Mouse (Mus musculus): ENCODE measurements around the gene Slc15a2. TPM values are rescaled to one million over a fixed set of nuclear protein-coding genes. Genes with fewer than 3 reads are reported as not detected.

The Slc15a2 gene
- polyA plus RNA-seq, 1 experiment from 2014 or later = 56.0 TPM

DNA sequence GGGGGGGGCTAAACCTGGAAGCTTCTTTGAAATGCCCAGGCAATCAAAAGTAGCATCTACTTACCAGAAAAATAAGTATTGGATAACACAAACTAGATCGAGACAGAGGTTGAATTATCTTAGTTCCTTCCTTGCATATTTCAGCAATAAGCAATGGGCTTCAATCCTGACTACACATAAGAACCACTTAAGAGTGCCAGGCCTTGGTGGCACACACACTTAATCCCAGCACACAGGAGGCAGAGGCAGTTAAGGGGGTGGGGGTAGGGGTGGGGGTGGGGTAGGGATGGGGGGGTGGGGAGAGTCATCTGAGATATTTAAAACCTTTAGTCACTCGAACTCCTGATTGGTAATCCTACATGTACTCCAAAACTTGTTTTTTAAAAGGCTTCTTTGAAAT lies 13.5 kb downstream of the Slc15a2 start:
- ATAC-seq (replicated peaks; ENCODE audit: low FRiP score, low read depth) (no peak), DNase-seq (ENCODE audit: low spot score) (no peak)
- H3K4me2 ChIP-seq (ENCODE audit: low read length) = no peak overlapping the region
- H3K9me3 ChIP-seq (replicated peaks; ENCODE audit: low read length) = no peaks in the 10 kb centered on the region
- no peak overlapping the region for H3K9ac ChIP-seq (ENCODE audit: low read depth, low read length)
- H3K36me3 ChIP-seq (ENCODE audit: insufficient read depth, low read length) = no peaks in the 10 kb centered on the region
- no peak for TF ChIP-seq CTCF (IDR thresholded peaks at IDR 0.05; ENCODE audit: low read depth)
- H3K27me3 ChIP-seq (ENCODE audit: insufficient read depth, low read length) = no peaks in the 10 kb centered on the region
- 68% methylated on average over 2 of the region's 2 CpGs for WGBS
- no peak overlapping the region for H3K4me3 ChIP-seq (replicated peaks; ENCODE audit: low read depth, low read length)
- no peak overlapping the region for H3K27ac ChIP-seq
- no peaks in the 10 kb centered on the region for H3K4me1 ChIP-seq (replicated peaks; ENCODE audit: insufficient read depth, low read length)

DNA sequence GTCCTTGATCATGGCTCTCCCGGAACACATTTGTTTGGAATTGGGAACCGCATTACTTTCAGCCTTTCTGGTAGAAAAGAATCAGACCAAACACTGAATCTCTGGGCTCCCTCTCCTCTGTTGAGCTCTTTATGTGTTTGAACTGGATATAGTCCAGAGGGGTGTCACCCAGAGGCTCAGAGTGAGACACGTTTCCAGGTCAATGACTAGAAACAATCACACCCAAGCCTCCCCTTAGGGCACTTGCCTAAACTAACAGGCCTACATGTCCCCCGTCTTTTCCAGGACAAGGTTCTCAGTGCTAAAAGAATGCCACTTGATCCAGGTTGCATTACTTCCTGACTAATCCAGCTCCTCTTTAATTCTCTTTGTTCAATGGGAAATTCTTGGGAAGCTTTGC lies 13.9 kb downstream of the Slc15a2 start:
- H3K9ac ChIP-seq (ENCODE audit: low read depth, low read length) = no peak overlapping the region
- H3K4me1 ChIP-seq (replicated peaks; ENCODE audit: insufficient read depth, low read length) = no peaks in the 10 kb centered on the region
- H3K27ac ChIP-seq = no peak overlapping the region
- no peak overlapping the region for H3K4me3 ChIP-seq (replicated peaks; ENCODE audit: low read depth, low read length)
- no peaks in the 10 kb centered on the region for H3K27me3 ChIP-seq (ENCODE audit: insufficient read depth, low read length)
- 50% methylated on average over 4 of the region's 4 CpGs for WGBS
- no peaks in the 10 kb centered on the region for H3K9me3 ChIP-seq (replicated peaks; ENCODE audit: low read length)
- no peaks in the 10 kb centered on the region for H3K36me3 ChIP-seq (ENCODE audit: insufficient read depth, low read length)
- no peak overlapping the region for H3K4me2 ChIP-seq (ENCODE audit: low read length)
- DNase-seq (ENCODE audit: low spot score) (peak; percentile 21), ATAC-seq (replicated peaks; ENCODE audit: low FRiP score, low read depth) (no peak)
- TF ChIP-seq CTCF (IDR thresholded peaks at IDR 0.05; ENCODE audit: low read depth) = no peak

DNA sequence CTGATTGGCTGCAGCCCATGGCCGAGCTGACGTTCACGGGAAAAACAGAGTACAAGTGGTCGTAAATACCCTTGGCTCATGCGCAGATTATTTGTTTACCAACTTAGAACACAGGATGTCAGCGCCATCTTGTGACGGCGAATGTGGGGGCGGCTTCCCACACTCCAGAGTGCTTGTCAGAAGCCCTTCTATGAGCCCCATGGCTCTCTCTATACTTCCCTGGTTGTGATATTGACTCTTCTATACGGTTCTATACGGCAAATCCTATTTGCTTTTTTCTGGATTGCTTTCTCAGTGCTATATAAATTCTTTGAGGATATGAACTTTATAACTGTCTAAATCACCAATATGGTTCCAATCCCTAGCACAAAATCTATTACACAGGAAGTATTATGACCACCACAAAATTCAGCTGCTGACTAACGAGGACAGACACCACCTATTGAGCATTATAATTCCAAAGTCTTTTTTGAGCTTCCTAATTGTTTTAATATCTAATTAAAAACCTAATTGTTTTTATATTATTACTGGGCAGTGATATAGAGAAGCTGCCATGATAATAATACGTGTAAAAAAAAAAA lies 14.5 kb downstream of the Slc15a2 start:
- Histone ChIP-seq H3K4me2 (ENCODE audit: low read length) (no peak overlapping the region), H3K27me3 (ENCODE audit: insufficient read depth, low read length) (no peaks in the 10 kb centered on the region), H3K9ac (ENCODE audit: low read depth, low read length) (no peak overlapping the region), H3K36me3 (ENCODE audit: insufficient read depth, low read length) (no peaks in the 10 kb centered on the region), H3K27ac (no peak overlapping the region), H3K4me1 (replicated peaks; ENCODE audit: insufficient read depth, low read length) (no peaks in the 10 kb centered on the region), H3K9me3 (replicated peaks; ENCODE audit: low read length) (no peaks in the 10 kb centered on the region), H3K4me3 (replicated peaks; ENCODE audit: low read depth, low read length) (no peak overlapping the region)
- no peak for TF ChIP-seq CTCF (IDR thresholded peaks at IDR 0.05; ENCODE audit: low read depth)
- WGBS = 81% methylated on average over 8 of the region's 13 CpGs
- peak; percentile 11 for DNase-seq (ENCODE audit: low spot score)
- ATAC-seq (replicated peaks; ENCODE audit: low FRiP score, low read depth) = peak; percentile 46; the same call in 1 of the 2 replicates

DNA sequence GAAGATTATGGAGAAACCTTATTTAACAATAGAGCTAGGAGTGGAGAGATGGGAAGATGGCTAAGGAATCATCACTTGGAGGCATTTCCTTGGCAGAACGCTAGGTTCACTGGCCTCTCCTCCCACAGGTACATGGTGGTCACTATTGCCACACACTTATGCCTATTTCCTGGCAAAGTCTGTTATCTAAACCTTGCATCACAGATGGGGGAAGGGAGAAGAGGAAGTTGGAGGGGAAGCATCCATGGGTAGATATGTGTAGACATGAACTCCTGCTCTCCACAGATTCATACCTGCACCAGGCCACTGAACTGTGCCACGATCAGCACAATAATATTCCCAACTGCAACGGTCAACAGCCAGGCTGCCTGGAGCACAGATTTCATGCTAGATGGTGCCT lies 32.8 kb downstream of the Slc15a2 start:
- TF ChIP-seq CTCF (IDR thresholded peaks at IDR 0.05; ENCODE audit: low read depth) = no peak
- H3K9me3 ChIP-seq (replicated peaks; ENCODE audit: low read length) = no peaks in the 10 kb centered on the region
- H3K27ac ChIP-seq = no peak overlapping the region
- no peak overlapping the region for H3K4me2 ChIP-seq (ENCODE audit: low read length)
- ATAC-seq (replicated peaks; ENCODE audit: low FRiP score, low read depth) = no peak
- no peaks in the 10 kb centered on the region for H3K27me3 ChIP-seq (ENCODE audit: insufficient read depth, low read length)
- H3K4me1 ChIP-seq (replicated peaks; ENCODE audit: insufficient read depth, low read length) = no peaks in the 10 kb centered on the region
- 82% methylated on average over 3 of the region's 3 CpGs for WGBS
- no peak for DNase-seq (ENCODE audit: low spot score)
- no peak overlapping the region for H3K4me3 ChIP-seq (replicated peaks; ENCODE audit: low read depth, low read length)
- no peak overlapping the region for H3K9ac ChIP-seq (ENCODE audit: low read depth, low read length)
- 0 out of 2 replicates have a peak, but pooled peaks cover 4% of the 10 kb centered on the region for H3K36me3 ChIP-seq (ENCODE audit: insufficient read depth, low read length)

DNA sequence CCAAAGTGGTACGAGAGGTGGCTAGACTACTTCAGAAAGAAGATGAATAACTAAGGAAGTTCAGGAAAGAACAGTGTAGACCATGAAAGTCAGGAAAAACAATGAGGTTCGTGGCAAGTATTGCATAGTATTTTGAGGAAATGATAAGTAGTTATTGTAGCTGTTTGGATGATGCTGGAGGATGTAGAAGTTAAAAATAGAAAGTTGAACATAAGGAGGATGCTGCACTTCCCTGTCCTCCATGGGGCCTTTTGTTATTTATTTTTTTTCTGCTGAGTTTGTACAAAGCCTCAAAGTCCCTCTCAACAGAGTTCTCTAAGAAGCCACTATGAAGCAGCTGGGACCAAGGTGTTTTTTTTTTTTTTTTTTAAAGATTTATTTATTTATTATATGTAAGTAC lies 37.0 kb downstream of the Slc15a2 start:
- no peak for ATAC-seq (replicated peaks; ENCODE audit: low FRiP score, low read depth)
- DNase-seq (ENCODE audit: low spot score) = no peak
- H3K27ac ChIP-seq = no peak overlapping the region
- TF ChIP-seq CTCF (IDR thresholded peaks at IDR 0.05; ENCODE audit: low read depth) = no peak
- no peak overlapping the region for H3K4me3 ChIP-seq (replicated peaks; ENCODE audit: low read depth, low read length)
- H3K4me2 ChIP-seq (ENCODE audit: low read length) = no peak overlapping the region
- H3K9ac ChIP-seq (ENCODE audit: low read depth, low read length) = no peak overlapping the region
- no peaks in the 10 kb centered on the region for H3K4me1 ChIP-seq (replicated peaks; ENCODE audit: insufficient read depth, low read length)
- WGBS = 38% methylated on average over 2 of the region's 2 CpGs
- no peaks in the 10 kb centered on the region for H3K27me3 ChIP-seq (ENCODE audit: insufficient read depth, low read length)
- H3K36me3 ChIP-seq (ENCODE audit: insufficient read depth, low read length) = no peaks in the 10 kb centered on the region
- no peaks in the 10 kb centered on the region for H3K9me3 ChIP-seq (replicated peaks; ENCODE audit: low read length)

DNA sequence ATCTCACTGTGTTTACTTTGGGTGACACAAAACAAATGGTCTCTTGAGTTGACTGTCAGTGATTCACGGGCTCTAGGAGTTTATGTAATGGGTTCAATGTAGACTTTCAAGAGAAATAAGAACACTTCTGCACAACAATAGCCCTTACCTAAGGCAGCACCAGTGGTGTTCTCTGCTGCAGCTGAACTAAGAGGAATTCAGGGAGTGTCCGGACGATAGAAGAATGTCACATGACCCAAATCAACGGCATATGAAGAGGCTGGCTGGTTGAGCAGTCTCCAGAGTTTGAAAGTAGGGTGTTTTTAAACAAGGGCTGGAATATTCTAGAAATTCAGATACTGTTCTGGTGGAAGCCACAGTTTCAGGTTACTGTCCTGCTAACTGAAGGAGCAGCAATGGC lies 37.7 kb downstream of the Slc15a2 start:
- no peak for TF ChIP-seq CTCF (IDR thresholded peaks at IDR 0.05; ENCODE audit: low read depth)
- Histone ChIP-seq H3K9me3 (replicated peaks; ENCODE audit: low read length) (no peaks in the 10 kb centered on the region), H3K27me3 (ENCODE audit: insufficient read depth, low read length) (no peaks in the 10 kb centered on the region), H3K9ac (ENCODE audit: low read depth, low read length) (no peak overlapping the region), H3K4me2 (ENCODE audit: low read length) (no peak overlapping the region), H3K4me1 (replicated peaks; ENCODE audit: insufficient read depth, low read length) (no peaks in the 10 kb centered on the region), H3K27ac (no peak overlapping the region), H3K36me3 (ENCODE audit: insufficient read depth, low read length) (no peaks in the 10 kb centered on the region), H3K4me3 (replicated peaks; ENCODE audit: low read depth, low read length) (no peak overlapping the region)
- WGBS = 77% methylated on average over 4 of the region's 4 CpGs
- ATAC-seq (replicated peaks; ENCODE audit: low FRiP score, low read depth) = no peak
- DNase-seq (ENCODE audit: low spot score) = no peak

DNA sequence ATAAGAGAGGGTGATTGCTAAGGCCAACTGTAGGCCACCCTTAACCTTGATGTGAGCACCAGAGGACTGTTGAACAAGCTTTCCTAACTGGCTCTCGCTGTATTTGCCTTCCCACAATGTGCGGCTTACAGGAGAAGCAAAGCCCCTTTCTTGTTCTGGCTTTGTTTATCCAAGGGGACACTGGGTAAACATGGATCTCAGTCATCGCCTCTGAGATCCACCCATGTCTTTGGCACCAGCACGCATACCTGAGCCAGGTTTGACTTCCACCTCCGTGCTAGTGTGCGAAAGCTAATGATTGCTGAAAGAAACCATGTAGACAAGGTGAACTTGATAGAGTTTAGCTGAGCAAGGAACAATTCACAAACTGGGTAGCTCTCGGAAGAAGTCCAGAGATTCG lies 41.2 kb downstream of the Slc15a2 start:
- H3K9me3 ChIP-seq (replicated peaks; ENCODE audit: low read length) = no peaks in the 10 kb centered on the region
- no peak for TF ChIP-seq CTCF (IDR thresholded peaks at IDR 0.05; ENCODE audit: low read depth)
- H3K27me3 ChIP-seq (ENCODE audit: insufficient read depth, low read length) = no peaks in the 10 kb centered on the region
- H3K27ac ChIP-seq = no peak overlapping the region
- H3K4me1 ChIP-seq (replicated peaks; ENCODE audit: insufficient read depth, low read length) = no peaks in the 10 kb centered on the region
- H3K9ac ChIP-seq (ENCODE audit: low read depth, low read length) = no peak overlapping the region
- no peak overlapping the region for H3K4me3 ChIP-seq (replicated peaks; ENCODE audit: low read depth, low read length)
- ATAC-seq (replicated peaks; ENCODE audit: low FRiP score, low read depth) (no peak), DNase-seq (ENCODE audit: low spot score) (no peak)
- no peak overlapping the region for H3K4me2 ChIP-seq (ENCODE audit: low read length)
- 84% methylated on average over 8 of the region's 8 CpGs for WGBS
- no peaks in the 10 kb centered on the region for H3K36me3 ChIP-seq (ENCODE audit: insufficient read depth, low read length)

Measured in kidney, postnatal 0 days (tissue).